Mouse (Mus musculus) liver, embryonic 14.5 days (tissue): ENCODE data around the gene Iqcf1.

Experiments
- CTCF ChIP-seq: IDR thresholded peaks from 2 replicates; pipeline ENCODE4 v1.5.1; 2016; ENCODE audit warnings: antibody characterized with exemption, low read depth, control low read depth
- EP300 ChIP-seq: IDR thresholded peaks from 2 replicates; pipeline ENCODE4 v1.6.1; 2016; ENCODE audit warnings: antibody characterized with exemption, low read depth

- TF ChIP-seq CTCF (no peak), EP300 (no peak)
These were observed 23.5 kb upstream of the Iqcf1 start for GRCm38 (mm10) chr9:106476002-106476923.
